Mouse (Mus musculus): Measurements from ENCODE around the gene Tnf. TPM values are rescaled to one million over a fixed set of nuclear protein-coding genes. Genes with fewer than 3 reads are reported as not detected.

Tnf gene
- polyA plus RNA-seq, 1 experiment from 2014 or later: 0.35 TPM

DNA sequence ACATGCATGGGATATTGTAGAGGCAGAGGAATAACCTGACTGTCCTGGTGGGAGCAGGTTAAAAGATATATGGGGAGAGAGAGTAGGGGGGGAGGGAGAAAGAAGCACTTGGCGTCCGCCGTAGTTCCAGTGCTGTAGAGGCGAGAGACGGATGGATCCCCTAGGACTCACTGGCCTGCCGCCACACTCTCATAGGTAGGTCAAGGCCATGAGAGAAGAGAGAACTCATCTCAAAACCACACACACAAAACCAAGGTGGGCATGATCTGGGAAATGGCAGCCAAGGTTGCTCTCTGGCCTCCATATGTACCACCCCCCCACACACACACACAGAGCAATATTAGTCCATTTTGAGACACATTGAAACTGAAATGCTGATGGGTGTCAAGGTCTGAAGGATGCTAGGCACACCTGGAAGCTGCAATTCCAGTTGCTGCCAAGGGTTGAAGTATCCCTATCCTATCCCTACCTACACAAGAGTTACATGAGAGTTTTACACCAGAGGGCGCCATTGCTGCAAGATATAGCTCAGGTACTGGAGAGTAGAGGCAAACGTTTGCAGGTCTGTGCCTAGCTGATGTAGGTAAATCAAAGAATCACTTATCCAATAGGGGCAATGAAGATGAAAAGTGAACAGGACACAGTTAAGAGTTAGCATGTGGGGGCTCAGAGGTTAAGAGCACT lies 35.3 kb downstream of the Tnf start:
- no peaks in the 10 kb centered on the region for H3K9me3 ChIP-seq (replicated peaks)
- 69% methylated on average over 8 of the region's 8 CpGs for WGBS (ENCODE audit: insufficient replicate concordance)
- peaks cover 35% of the 10 kb centered on the region for H3K4me1 ChIP-seq (replicated peaks)
- no peak overlapping the region for H3K9ac ChIP-seq
- H3K27ac ChIP-seq: no peak overlapping the region
- peaks cover 16% of the 10 kb centered on the region for H3K36me3 ChIP-seq
- DNase-seq (peak; percentile 49), ATAC-seq (ENCODE audit: low read depth) (no peak)
- 0 out of 2 replicates have a peak overlapping the region, but pooled peaks have one; percentile 90 for H3K4me2 ChIP-seq
- no peak overlapping the region for H3K4me3 ChIP-seq (replicated peaks)
- no peaks in the 10 kb centered on the region for H3K27me3 ChIP-seq

DNA sequence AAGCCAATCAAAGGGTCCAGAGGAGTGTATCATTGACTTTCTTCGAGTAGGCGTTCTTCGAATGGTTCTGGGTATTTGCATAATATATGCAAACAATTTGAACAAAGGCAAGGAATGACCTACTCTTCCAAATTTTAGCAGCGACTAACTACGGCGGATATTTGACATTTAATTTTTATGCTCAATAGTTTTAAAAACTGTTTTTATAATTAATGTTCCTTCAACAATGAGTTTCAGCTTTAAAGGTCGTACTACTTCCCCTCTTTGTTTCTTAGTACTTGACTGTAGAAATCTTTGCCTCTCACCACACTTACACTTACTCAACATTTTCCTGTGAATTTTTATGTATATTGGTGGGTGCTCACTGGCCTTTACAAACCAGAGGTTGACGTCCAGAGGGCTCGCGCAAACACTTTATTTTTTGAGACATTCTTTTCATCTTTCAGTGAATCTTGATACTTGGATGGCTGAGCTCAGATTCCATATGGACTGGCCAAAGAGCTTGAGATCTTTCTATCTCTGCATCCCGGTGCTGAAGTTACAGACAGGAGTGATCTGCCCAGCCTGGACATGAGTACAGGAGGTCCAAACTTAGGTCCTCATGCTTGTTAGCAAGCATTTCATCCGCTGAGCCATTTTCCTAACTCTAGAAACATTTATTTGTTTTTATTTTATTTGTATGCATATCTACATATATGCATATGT lies 36.2 kb downstream of the Tnf start:
- H3K9ac ChIP-seq: peak overlapping the region; percentile 58
- peaks cover 25% of the 10 kb centered on the region for H3K36me3 ChIP-seq
- ATAC-seq (ENCODE audit: low read depth) (peak; percentile 77), DNase-seq (no peak)
- WGBS (ENCODE audit: insufficient replicate concordance): 28% methylated on average over 12 of the region's 12 CpGs
- H3K27me3 ChIP-seq: no peaks in the 10 kb centered on the region
- no peaks in the 10 kb centered on the region for H3K9me3 ChIP-seq (replicated peaks)
- H3K4me2 ChIP-seq: peak overlapping the region; percentile 90
- peaks cover 42% of the 10 kb centered on the region for H3K4me1 ChIP-seq (replicated peaks)
- peak overlapping the region; percentile 93 for H3K27ac ChIP-seq
- H3K4me3 ChIP-seq (replicated peaks): peak overlapping the region; percentile 97

DNA sequence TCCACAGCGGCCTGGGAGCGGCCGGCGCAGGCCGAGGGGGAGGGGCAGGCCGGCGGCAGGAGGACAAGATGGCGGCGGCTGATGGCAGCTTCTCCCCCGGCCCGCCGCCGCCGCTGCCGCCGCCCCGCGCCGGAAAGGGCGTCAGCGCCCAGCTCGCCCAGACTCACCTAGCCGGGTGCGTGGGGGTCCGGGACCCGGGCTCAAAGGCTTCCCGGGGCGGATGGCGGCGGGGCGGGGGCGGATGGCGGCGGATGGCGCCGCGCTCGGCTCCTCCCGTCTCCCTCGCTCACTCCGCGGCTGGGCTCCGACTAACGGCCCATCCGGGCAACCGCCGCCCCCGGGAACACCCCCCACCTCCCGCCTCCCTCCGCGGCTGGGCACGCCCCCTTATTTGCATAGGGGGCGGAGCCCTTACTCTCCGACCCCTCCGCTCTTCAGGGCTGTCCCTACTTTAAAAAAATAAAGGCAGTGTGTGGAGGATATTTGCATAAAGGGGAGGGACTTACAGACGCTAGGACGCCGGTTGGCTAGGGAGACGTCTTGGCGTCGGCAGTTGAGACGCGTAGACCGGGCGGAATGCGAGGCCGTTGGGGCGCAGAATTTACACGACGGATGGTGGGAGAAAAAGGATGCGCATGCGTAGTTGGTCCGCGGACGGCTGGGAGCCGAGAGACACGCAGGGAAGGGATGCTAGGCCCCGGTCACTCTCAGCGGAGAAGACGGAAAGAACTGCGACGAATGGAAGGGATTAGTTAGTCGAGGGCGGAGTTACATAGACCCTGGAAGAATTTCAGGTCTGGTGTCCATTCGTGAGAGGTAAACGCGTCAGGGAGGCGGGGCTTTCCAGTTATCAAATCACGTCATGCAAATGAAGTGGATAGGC lies 37.0 kb downstream of the Tnf start, which contains the start of gene Prrc2a:
Gene Prrc2a (minus strand): TSS at position 330 of the 883 bp plus-strand sequence.
- Histone ChIP-seq H3K9me3 (replicated peaks) (no peaks in the 10 kb centered on the region), H3K9ac (peak within 1 kb of the TSS; percentile 100), H3K4me1 (replicated peaks) (peaks cover 42% of the 10 kb centered on the region), H3K27ac (peak within 1 kb of the TSS; percentile 93), H3K4me2 (peak within 1 kb of the TSS; percentile 90), H3K27me3 (no peaks in the 10 kb centered on the region), H3K4me3 (replicated peaks) (peak within 1 kb of the TSS; percentile 97), H3K36me3 (peaks cover 33% of the 10 kb centered on the region)
- DNase-seq: peak; percentile 95
- peak; percentile 93 for ATAC-seq (ENCODE audit: low read depth)
- WGBS (ENCODE audit: insufficient replicate concordance): under 1% methylated on average over 74 of the region's 89 CpGs

GRCm38 (mm10) chr17:35164218-35164567 lies 37.6 kb downstream of the Tnf start:
- ATAC-seq (ENCODE audit: low read depth) (no peak), DNase-seq (no peak)
- Histone ChIP-seq H3K27me3 (no peaks in the 10 kb centered on the region), H3K27ac (peak overlapping the region; percentile 93), H3K4me2 (peak overlapping the region; percentile 90), H3K36me3 (peaks cover 39% of the 10 kb centered on the region), H3K9me3 (replicated peaks) (no peaks in the 10 kb centered on the region), H3K4me1 (replicated peaks) (peaks cover 42% of the 10 kb centered on the region), H3K4me3 (replicated peaks) (peak overlapping the region; percentile 97), H3K9ac (peak overlapping the region; percentile 100)
- 0% methylated on average over 28 of the region's 28 CpGs for WGBS (ENCODE audit: insufficient replicate concordance)

- Histone ChIP-seq H3K4me3 (replicated peaks) (peak overlapping the region; percentile 97), H3K9me3 (replicated peaks) (no peaks in the 10 kb centered on the region), H3K4me1 (replicated peaks) (peaks cover 42% of the 10 kb centered on the region), H3K27ac (peak overlapping the region; percentile 93), H3K36me3 (peaks cover 46% of the 10 kb centered on the region), H3K4me2 (peak overlapping the region; percentile 90), H3K9ac (peak overlapping the region; percentile 100), H3K27me3 (no peaks in the 10 kb centered on the region)
- no peak for DNase-seq
- no peak for ATAC-seq (ENCODE audit: low read depth)
- 10% methylated on average over 8 of the region's 8 CpGs for WGBS (ENCODE audit: insufficient replicate concordance)
Measured at GRCm38 (mm10) chr17:35163326-35164081, 38.3 kb downstream of the Tnf start.

DNA sequence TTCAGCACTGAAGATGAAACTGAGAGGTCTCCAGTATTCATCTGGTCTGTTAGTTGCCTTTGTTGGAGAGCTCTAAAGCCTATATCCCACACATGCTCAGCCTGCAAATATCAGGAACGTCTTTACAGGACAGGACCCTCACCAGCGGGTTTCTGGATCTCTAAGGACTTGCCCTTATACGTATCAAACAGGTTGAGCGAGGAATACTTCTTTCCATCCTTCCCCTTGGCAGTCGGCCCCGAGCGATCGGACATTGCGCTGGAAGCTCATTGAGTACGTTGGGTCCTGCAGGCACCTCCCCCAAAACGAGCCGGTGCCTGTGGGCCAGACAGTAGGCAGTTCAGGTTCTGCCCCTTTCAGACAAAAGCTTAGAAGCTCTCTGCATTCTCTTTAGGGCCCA lies 39.1 kb downstream of the Tnf start:
- H3K4me2 ChIP-seq: peak overlapping the region; percentile 90
- H3K4me1 ChIP-seq (replicated peaks): peaks cover 42% of the 10 kb centered on the region
- peak overlapping the region; percentile 97 for H3K4me3 ChIP-seq (replicated peaks)
- H3K27me3 ChIP-seq: no peaks in the 10 kb centered on the region
- H3K27ac ChIP-seq: 0 out of 2 replicates have a peak overlapping the region, but pooled peaks have one; percentile 10
- DNase-seq (no peak), ATAC-seq (ENCODE audit: low read depth) (no peak)
- peak overlapping the region; percentile 100 for H3K9ac ChIP-seq
- peaks cover 53% of the 10 kb centered on the region for H3K36me3 ChIP-seq
- H3K9me3 ChIP-seq (replicated peaks): no peaks in the 10 kb centered on the region
- WGBS (ENCODE audit: insufficient replicate concordance): 61% methylated on average over 12 of the region's 12 CpGs

GRCm38 (mm10) chr17:35162121-35162520 lies 39.7 kb downstream of the Tnf start:
- peak overlapping the region; percentile 18; the same call in 1 of the 2 replicates for H3K27ac ChIP-seq
- H3K36me3 ChIP-seq: peaks cover 59% of the 10 kb centered on the region
- H3K27me3 ChIP-seq: no peaks in the 10 kb centered on the region
- peak overlapping the region; percentile 100 for H3K9ac ChIP-seq
- peak overlapping the region; percentile 97 for H3K4me3 ChIP-seq (replicated peaks)
- DNase-seq: no peak
- 76% methylated on average over 14 of the region's 14 CpGs for WGBS (ENCODE audit: insufficient replicate concordance)
- peak overlapping the region; percentile 90 for H3K4me2 ChIP-seq
- H3K9me3 ChIP-seq (replicated peaks): no peaks in the 10 kb centered on the region
- peaks cover 42% of the 10 kb centered on the region for H3K4me1 ChIP-seq (replicated peaks)
- ATAC-seq (ENCODE audit: low read depth): no peak

GRCm38 (mm10) chr17:35161421-35161820 lies 40.4 kb downstream of the Tnf start:
- Histone ChIP-seq H3K27ac (no peak overlapping the region), H3K9me3 (replicated peaks) (no peaks in the 10 kb centered on the region), H3K4me2 (peak overlapping the region; percentile 16; the same call in 1 of the 2 replicates), H3K4me1 (replicated peaks) (peaks cover 40% of the 10 kb centered on the region), H3K9ac (no peak overlapping the region), H3K36me3 (peaks cover 66% of the 10 kb centered on the region), H3K27me3 (no peaks in the 10 kb centered on the region), H3K4me3 (replicated peaks) (no peak overlapping the region)
- ATAC-seq (ENCODE audit: low read depth) (no peak), DNase-seq (no peak)
- 83% methylated on average over 11 of the region's 11 CpGs for WGBS (ENCODE audit: insufficient replicate concordance)

- 83% methylated on average over 7 of the region's 7 CpGs for WGBS (ENCODE audit: insufficient replicate concordance)
- DNase-seq: no peak
Measured at GRCm38 (mm10) chr17:35159638-35160037, 42.2 kb downstream of the Tnf start.

DNA sequence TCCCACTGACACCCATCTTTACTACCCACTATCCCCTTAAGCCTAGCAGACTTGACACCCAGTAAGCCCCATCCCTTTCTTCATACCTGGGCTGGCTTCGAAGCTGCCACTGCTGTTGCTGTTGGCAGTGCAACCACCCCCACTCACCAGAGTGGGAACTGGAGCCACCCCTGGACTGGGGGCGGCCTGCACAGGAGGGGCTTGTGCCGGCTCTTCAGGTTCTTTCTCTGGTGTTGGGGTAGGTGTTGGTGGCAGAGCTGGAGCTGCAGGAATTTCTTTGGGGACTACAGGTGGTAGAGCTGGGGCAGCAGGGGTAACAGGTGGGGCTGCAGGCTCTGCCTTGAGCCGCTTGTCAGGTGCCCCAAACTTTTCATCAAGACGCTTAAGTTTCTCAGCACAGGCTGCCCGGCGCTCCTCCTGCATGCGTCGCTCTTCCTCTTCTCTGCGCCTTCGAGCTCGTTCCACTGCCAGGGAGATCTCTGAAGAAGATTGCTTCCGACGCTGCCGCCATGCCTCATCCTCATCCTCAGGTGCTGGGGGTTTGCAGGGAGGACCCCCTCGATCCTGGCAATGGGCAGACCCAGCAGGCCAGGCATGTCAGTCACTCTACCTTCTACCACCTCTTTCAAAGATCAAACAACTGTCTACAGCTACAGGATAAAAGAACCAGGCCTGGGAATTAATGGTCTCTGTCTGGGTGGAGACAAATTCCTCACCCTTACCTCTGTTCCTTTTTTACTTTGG lies 42.8 kb downstream of the Tnf start:
- ATAC-seq (ENCODE audit: low read depth): no peak
- Histone ChIP-seq H3K27ac (no peak overlapping the region), H3K4me1 (replicated peaks) (peaks cover 33% of the 10 kb centered on the region), H3K9ac (no peak overlapping the region), H3K9me3 (replicated peaks) (no peaks in the 10 kb centered on the region), H3K4me3 (replicated peaks) (no peak overlapping the region), H3K36me3 (peaks cover 90% of the 10 kb centered on the region), H3K4me2 (no peak overlapping the region), H3K27me3 (no peaks in the 10 kb centered on the region)
- 84% methylated on average over 16 of the region's 16 CpGs for WGBS (ENCODE audit: insufficient replicate concordance)
- DNase-seq: no peak

More at GRCm38 (mm10) chr17:35159638-35160037, 42.2 kb downstream of the Tnf start:
- Histone ChIP-seq H3K27me3 (no peaks in the 10 kb centered on the region), H3K36me3 (peaks cover 84% of the 10 kb centered on the region), H3K4me2 (no peak overlapping the region), H3K27ac (no peak overlapping the region), H3K9me3 (replicated peaks) (no peaks in the 10 kb centered on the region), H3K4me1 (replicated peaks) (peaks cover 32% of the 10 kb centered on the region), H3K9ac (no peak overlapping the region), H3K4me3 (replicated peaks) (no peak overlapping the region)
- ATAC-seq (ENCODE audit: low read depth): no peak
